Mouse (Mus musculus): ENCODE results near the gene Mtcl1. TPM values are rescaled to one million over a fixed set of nuclear protein-coding genes. Genes with fewer than 3 reads are reported as not detected.

The Mtcl1 gene
- polyA plus RNA-seq, 1 experiment from 2014 or later = 1.5 TPM

DNA sequence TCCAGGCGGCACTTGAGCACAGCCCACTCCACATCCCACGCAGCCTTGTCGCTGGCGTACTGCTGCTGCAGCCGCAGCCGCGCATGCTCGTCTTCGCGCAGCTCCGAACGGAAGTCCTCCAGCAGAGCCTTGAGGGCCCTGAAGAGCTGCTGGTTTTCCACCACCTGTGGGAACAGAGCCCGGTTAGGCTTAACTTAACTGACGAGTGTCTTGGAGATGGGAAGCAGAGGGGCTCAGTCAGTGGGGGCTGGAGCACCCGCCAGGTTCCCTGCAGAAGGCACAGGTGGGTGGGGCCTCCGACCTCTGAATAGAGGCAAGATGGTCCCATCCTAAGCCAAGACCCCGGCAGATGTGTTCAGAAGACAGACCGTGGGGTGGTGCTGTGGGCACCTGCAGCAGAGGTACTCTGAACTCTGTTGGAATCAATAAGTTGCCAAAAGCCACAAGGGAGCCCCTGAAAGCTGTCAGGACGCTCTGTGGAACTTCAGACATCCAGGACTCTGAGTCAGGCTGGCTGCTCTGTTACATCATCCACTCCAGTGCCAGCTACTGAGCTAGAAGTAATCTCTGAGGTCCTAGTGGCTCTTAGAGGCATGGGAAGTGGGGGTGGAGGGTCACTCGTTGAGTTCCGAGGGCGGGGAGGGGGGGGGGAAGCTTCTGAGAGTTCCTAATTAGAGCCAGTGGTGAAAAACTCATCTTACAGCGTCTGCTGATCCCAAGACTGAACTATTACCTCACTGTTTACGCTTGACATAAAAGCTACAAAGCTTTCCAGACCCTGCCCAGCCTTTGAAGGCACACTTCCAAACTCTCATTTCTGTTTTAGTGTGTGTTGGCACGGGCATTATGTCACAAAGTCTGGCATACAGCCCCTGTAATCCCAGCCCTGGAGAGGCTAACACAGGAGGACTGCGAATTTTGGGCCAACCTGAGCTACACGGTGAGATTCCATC, 91.2 kb downstream of the Mtcl1 start:
- Histone ChIP-seq H3K4me1 (peaks cover 27% of the 10 kb centered on the region), H3K27ac (replicated peaks) (no peak overlapping the region; the same call in 1 of the 2 replicates), H3K4me3 (no peak overlapping the region), H3K9me3 (no peaks in the 10 kb centered on the region), H3K9ac (no peak overlapping the region), H3K36me3 (no peaks in the 10 kb centered on the region), H3K27me3 (replicated peaks) (0 out of 2 replicates have a peak, but pooled peaks cover 8% of the 10 kb centered on the region), H3K4me2 (no peak overlapping the region)
- 68% methylated on average over 27 of the region's 27 CpGs for WGBS
- no peak for ATAC-seq (ENCODE audit: extremely low read depth, insufficient number of reproducible peaks, low FRiP score, low TSS enrichment)

DNA sequence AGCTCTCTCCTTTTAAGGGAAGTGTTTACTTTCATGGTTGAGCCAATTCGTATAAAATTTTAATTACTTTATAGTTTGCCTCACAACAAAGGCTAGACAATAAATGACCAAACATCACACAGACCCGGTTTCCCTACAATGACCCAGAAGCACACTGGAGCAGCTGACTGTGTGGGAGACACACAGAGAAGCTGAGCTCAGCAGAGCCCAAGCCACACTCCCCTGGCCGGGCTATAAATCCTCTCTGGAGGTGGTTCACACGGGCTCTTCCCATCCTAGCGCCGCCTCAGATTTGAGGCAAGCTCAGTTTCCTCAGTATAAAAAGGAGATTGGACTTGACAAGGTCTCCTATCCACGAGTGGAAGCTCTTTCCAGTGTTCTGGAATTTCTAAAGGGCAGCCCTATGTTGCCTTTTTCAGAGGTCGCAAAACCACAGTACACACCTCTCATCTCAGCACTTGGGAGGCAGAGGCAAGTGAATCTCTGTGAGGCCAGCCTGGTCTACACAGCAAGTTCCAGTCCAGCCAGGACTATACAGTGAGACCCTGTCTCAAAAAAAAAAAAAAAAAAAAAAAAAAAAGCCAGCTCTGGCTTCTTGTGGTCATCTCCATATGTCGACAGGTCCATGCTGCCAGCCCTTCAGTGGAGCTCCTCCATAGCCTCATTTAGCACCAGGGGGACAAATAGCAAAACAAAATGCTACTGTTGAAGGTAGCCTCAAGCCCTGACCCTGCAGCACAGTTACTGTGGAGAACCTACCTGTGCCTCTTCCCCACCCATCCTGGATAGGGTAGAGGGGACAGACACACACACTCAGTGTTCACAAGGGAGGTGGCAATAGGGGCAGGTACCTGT, 92.2 kb downstream of the Mtcl1 start:
- Histone ChIP-seq H3K4me3 (no peak overlapping the region), H3K4me1 (peaks cover 33% of the 10 kb centered on the region), H3K9ac (no peak overlapping the region), H3K4me2 (no peak overlapping the region), H3K36me3 (no peaks in the 10 kb centered on the region), H3K27ac (replicated peaks) (no peak overlapping the region), H3K27me3 (replicated peaks) (0 out of 2 replicates have a peak, but pooled peaks cover 8% of the 10 kb centered on the region), H3K9me3 (no peaks in the 10 kb centered on the region)
- ATAC-seq (ENCODE audit: extremely low read depth, insufficient number of reproducible peaks, low FRiP score, low TSS enrichment) = no peak
- 78% methylated on average over 9 of the region's 9 CpGs for WGBS

DNA sequence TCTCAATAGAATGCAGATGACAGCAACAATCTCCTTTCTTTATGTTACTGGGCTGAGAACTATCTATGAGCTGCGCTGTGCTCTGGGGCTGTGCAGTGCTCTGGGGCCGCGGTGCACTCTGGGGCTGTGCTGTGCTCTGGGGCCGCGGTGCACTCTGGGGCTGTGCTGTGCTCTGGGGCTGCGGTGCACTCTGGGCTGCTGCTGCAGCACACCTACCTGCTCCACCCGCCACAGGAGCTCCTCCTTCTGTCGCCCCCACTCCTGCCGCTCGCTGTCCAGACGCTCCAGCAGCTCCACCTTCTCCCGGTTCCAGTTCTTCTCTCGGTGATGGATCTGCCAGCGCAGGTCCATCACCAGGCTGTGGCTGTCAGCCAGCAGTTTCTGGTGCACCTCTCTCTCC, 95.6 kb downstream of the Mtcl1 start:
- Histone ChIP-seq H3K27me3 (replicated peaks) (0 out of 2 replicates have a peak, but pooled peaks cover 10% of the 10 kb centered on the region), H3K9me3 (no peaks in the 10 kb centered on the region), H3K4me2 (no peak overlapping the region), H3K4me1 (peaks cover 49% of the 10 kb centered on the region), H3K27ac (replicated peaks) (no peak overlapping the region), H3K9ac (no peak overlapping the region), H3K36me3 (no peaks in the 10 kb centered on the region), H3K4me3 (no peak overlapping the region)
- 66% methylated on average over 14 of the region's 14 CpGs for WGBS
- ATAC-seq (ENCODE audit: extremely low read depth, insufficient number of reproducible peaks, low FRiP score, low TSS enrichment) = no peak

DNA sequence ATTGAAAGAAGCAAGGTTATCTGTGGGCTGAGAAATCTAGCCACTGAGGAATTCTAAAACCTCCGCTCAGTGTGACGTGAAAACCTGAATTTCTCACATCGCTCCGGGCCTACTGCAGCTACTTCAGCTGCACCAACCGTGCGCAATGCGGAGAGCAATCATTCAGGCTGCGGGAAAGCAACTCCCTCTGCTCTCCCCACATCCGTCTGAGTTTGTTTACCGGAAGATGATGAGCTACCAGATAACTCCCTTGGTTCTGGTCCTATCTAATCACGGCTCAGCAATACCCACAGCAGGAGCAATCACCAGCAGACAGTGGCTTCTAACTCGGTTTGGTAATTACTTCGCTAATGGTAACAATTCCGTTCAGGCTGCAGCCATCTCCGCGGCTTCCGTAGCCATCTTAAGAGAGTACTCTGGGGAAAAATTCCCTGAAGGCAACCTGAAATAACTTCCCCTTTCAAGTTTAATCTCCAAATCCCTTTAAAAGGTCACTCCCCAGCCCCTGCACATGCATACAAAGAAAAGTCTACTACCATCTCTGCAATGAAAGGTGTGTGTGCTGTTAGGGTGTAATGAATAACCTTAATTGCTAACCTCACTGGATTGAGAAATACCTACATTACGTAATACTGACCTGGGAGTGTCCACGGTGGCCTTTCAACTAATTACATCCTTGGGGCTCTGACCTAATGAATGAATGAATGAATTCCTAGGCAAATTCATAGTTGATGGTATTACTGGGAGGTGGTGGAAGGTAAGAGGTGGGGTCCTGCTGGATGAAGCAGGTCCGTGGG, 96.5 kb downstream of the Mtcl1 start:
- Histone ChIP-seq H3K27ac (replicated peaks) (peak overlapping the region; percentile 45), H3K9me3 (no peaks in the 10 kb centered on the region)

DNA sequence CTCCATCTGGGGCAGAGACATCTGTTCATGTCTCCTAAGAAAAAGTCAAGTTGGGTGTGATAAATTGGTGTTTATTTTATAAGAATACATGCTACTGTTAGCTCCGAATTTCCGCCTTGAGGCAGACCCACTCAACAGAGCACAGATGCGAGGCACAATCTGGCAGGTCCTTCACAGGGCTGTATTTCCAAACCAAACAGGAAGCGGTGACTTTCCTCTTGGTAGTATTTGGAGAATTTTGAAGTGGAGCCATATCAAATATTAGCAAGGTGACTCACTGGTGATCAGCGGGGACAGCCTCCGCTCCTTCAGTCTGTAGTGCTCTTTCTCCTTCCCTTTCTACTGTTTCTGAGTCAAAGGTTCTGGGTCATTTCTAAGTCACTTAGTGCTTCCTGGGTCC, 97.3 kb downstream of the Mtcl1 start:
- ATAC-seq (ENCODE audit: extremely low read depth, insufficient number of reproducible peaks, low FRiP score, low TSS enrichment) = no peak
- peaks cover 36% of the 10 kb centered on the region for H3K4me1 ChIP-seq
- WGBS = 57% methylated on average over 6 of the region's 6 CpGs
- H3K27ac ChIP-seq (replicated peaks) = peak overlapping the region; percentile 45
- H3K9ac ChIP-seq = no peak overlapping the region
- H3K9me3 ChIP-seq = no peaks in the 10 kb centered on the region
- H3K4me3 ChIP-seq = no peak overlapping the region
- H3K4me2 ChIP-seq = no peak overlapping the region
- H3K36me3 ChIP-seq = no peaks in the 10 kb centered on the region
- H3K27me3 ChIP-seq (replicated peaks) = 0 out of 2 replicates have a peak, but pooled peaks cover 11% of the 10 kb centered on the region

More for the DNA sequence above, 96.5 kb downstream of the Mtcl1 start:
- 32% methylated on average over 20 of the region's 20 CpGs for WGBS
- Histone ChIP-seq H3K4me2 (peak overlapping the region; percentile 36), H3K4me3 (no peak overlapping the region), H3K36me3 (no peaks in the 10 kb centered on the region), H3K27me3 (replicated peaks) (0 out of 2 replicates have a peak, but pooled peaks cover 11% of the 10 kb centered on the region), H3K4me1 (peaks cover 40% of the 10 kb centered on the region), H3K9ac (no peak overlapping the region)
- no peak for ATAC-seq (ENCODE audit: extremely low read depth, insufficient number of reproducible peaks, low FRiP score, low TSS enrichment)

DNA sequence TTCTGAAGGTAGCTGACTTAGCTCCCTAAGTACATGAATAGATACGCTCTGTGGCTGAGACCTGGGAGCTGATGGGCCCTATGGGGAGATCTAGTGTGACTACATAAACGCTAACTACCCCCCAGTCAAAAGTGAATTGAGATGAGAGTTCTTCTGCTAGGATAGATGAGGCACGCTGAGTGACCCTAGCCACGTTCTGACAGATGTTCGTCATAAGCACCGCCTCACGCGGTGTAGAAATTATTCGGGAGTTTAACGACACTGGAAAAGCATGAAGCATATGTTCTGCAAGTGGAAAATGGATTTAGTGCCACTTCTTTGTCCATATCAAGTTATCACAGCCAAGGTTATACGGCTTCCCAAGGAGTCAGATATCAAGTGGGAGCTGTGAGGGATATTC, 98.9 kb downstream of the Mtcl1 start:
- H3K27ac ChIP-seq (replicated peaks) = no peak overlapping the region

DNA sequence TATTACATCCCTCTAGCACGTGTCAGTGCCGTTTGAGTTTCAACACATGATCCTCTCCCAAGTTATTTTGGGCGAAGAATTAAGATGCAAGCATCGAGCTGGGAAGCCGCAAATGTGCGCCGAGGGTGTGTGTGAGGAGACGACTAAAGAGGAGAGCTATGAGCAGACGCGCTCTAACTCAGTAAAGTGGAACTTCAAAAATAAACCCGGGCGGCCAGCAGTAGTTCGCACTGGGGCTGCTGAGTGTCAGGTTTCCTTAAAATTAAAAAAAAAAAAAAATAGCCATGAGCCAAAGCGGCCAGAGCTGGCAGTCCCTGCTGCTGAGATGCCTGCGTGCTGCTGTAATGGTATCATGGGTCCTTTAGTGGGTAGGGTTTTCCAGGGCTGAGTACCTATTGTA, 99.4 kb downstream of the Mtcl1 start:
- Histone ChIP-seq H3K4me1 (peaks cover 36% of the 10 kb centered on the region), H3K27ac (replicated peaks) (no peak overlapping the region; the same call in 1 of the 2 replicates), H3K36me3 (no peaks in the 10 kb centered on the region), H3K9me3 (no peaks in the 10 kb centered on the region), H3K27me3 (replicated peaks) (0 out of 2 replicates have a peak, but pooled peaks cover 18% of the 10 kb centered on the region), H3K4me3 (0 out of 2 replicates have a peak overlapping the region, but pooled peaks have one; percentile 11), H3K4me2 (peak overlapping the region; percentile 48), H3K9ac (0 out of 2 replicates have a peak overlapping the region, but pooled peaks have one; percentile 33)
- ATAC-seq (ENCODE audit: extremely low read depth, insufficient number of reproducible peaks, low FRiP score, low TSS enrichment) = no peak
- 35% methylated on average over 15 of the region's 15 CpGs for WGBS

More for the DNA sequence above, 98.9 kb downstream of the Mtcl1 start:
- Histone ChIP-seq H3K4me3 (no peak overlapping the region), H3K4me1 (peaks cover 36% of the 10 kb centered on the region), H3K9me3 (no peaks in the 10 kb centered on the region), H3K27me3 (replicated peaks) (0 out of 2 replicates have a peak, but pooled peaks cover 18% of the 10 kb centered on the region), H3K9ac (no peak overlapping the region), H3K36me3 (no peaks in the 10 kb centered on the region), H3K4me2 (peak overlapping the region; percentile 48; the same call in 1 of the 2 replicates)
- ATAC-seq (ENCODE audit: extremely low read depth, insufficient number of reproducible peaks, low FRiP score, low TSS enrichment) = no peak
- WGBS = 88% methylated on average over 11 of the region's 11 CpGs

DNA sequence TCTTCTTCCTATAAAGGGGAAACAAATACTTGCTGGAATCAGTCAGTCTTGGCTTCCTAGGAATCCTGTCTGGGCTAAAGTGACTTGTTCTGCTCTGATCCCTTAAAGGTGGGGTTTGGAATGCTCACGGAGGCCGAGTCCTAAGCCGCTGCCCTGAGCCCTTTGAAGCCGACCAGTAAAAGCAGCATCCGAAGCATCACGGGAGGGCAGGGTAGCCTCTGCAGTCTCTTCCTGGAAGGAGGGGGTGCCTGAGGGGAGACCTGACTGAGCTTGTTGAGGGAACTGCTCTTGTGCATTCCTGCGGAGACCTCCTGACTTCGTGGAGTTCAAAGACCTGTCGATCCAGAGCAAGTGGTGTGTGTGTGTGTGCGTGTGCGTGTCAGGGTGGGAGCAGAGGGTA, 103.2 kb downstream of the Mtcl1 start:
- no peak overlapping the region for H3K9ac ChIP-seq
- no peak overlapping the region for H3K4me2 ChIP-seq
- no peak overlapping the region for H3K4me3 ChIP-seq
- no peak overlapping the region for H3K27ac ChIP-seq (replicated peaks)
- peaks cover 22% of the 10 kb centered on the region for H3K4me1 ChIP-seq
- 65% methylated on average over 11 of the region's 11 CpGs for WGBS
- 0 out of 2 replicates have a peak, but pooled peaks cover 10% of the 10 kb centered on the region for H3K27me3 ChIP-seq (replicated peaks)
- H3K36me3 ChIP-seq = peaks cover 13% of the 10 kb centered on the region
- ATAC-seq (ENCODE audit: extremely low read depth, insufficient number of reproducible peaks, low FRiP score, low TSS enrichment) = no peak
- no peaks in the 10 kb centered on the region for H3K9me3 ChIP-seq

DNA sequence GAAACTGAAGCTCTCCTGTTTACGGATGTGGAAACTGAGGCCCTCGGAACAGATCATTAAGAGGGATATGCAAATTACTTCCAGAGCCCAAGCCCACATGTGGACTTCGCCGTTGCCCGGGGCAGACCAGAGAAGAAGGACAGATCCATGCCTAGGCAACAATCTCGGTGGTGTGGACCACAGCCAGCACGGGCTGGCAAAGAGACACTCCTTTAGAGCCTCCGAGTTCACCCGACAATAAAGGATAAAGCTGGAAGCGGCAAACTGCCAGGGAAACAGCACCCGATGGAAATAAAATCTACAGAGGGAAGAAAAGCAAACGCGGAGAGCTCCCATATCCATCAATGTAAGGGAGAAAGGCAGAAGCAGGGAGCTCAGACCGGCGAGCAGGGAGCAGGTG, 103.9 kb downstream of the Mtcl1 start:
- Histone ChIP-seq H3K4me2 (no peak overlapping the region), H3K27ac (replicated peaks) (no peak overlapping the region), H3K4me3 (no peak overlapping the region), H3K9me3 (no peaks in the 10 kb centered on the region), H3K4me1 (peaks cover 23% of the 10 kb centered on the region), H3K36me3 (peaks cover 13% of the 10 kb centered on the region), H3K27me3 (replicated peaks) (0 out of 2 replicates have a peak, but pooled peaks cover 10% of the 10 kb centered on the region), H3K9ac (no peak overlapping the region)
- ATAC-seq (ENCODE audit: extremely low read depth, insufficient number of reproducible peaks, low FRiP score, low TSS enrichment) = no peak
- 85% methylated on average over 15 of the region's 15 CpGs for WGBS

DNA sequence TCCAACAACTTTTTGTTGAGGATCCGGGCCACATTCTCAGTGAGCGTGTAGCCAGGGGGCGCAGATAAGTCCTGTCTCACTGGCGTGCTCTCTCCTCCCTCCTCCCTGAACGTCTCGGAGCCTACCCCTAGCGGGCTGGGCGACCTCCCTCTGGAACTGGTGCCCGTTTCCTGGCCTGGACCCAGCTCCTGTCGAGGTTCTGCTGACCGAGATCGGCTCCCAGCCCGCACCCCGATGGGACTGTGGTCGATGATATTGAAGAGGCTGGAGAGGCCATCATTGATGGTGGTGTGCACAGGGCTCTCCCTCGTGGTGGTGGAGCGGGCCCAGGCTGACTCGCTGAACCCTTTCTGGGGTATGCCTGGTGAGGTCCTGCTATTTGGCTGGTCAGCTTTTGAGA, 106.6 kb downstream of the Mtcl1 start:
- WGBS = 85% methylated on average over 18 of the region's 18 CpGs
- H3K4me1 ChIP-seq = peaks cover 12% of the 10 kb centered on the region
- H3K4me2 ChIP-seq = no peak overlapping the region
- H3K36me3 ChIP-seq = peaks cover 14% of the 10 kb centered on the region
- no peak overlapping the region for H3K9ac ChIP-seq
- no peak for ATAC-seq (ENCODE audit: extremely low read depth, insufficient number of reproducible peaks, low FRiP score, low TSS enrichment)
- 0 out of 2 replicates have a peak, but pooled peaks cover 7% of the 10 kb centered on the region for H3K27me3 ChIP-seq (replicated peaks)
- H3K4me3 ChIP-seq = no peak overlapping the region
- H3K9me3 ChIP-seq = no peaks in the 10 kb centered on the region
- H3K27ac ChIP-seq (replicated peaks) = no peak overlapping the region
